Mouse (Mus musculus) embryonic facial prominence, embryonic 10.5 days (tissue): Measurements from ENCODE around the gene Ndufb4. TPM values are rescaled to one million over a fixed set of nuclear protein-coding genes. Genes with fewer than 3 reads are reported as not detected.

Experiments
- DNase-seq: peaks from one replicate; pipeline ENCODE4 v3.0.0-alpha.2; 2017; ENCODE audit warnings: low spot score
- H3K27ac ChIP-seq: fragments of 300-500 bp; sonication (generic); replicated peaks from 2 replicates; pipeline ENCODE4 v1.5.1; 2016; ENCODE audit warnings: mild to moderate bottlenecking
- H3K27me3 ChIP-seq: fragments of 300-500 bp; sonication (generic); replicated peaks from 2 replicates; pipeline ENCODE4 v1.6.1; 2016; ENCODE audit warnings: low read depth, mild to moderate bottlenecking; ENCODE audit not compliant: poor library complexity, severe bottlenecking
- H3K36me3 ChIP-seq: fragments of 300-500 bp; sonication (generic); replicated peaks from 2 replicates; pipeline ENCODE4 v1.6.1; 2016; ENCODE audit warnings: mild to moderate bottlenecking, moderate library complexity
- H3K4me1 ChIP-seq: fragments of 300-500 bp; sonication (generic); 2 replicates; pipeline ENCODE4 v1.6.1; 2016
- H3K4me3 ChIP-seq: fragments of 300-500 bp; sonication (generic); 2 replicates; pipeline ENCODE4 v1.5.1; 2016; ENCODE audit warnings: mild to moderate bottlenecking, moderate library complexity
- H3K9me3 ChIP-seq: fragments of 300-500 bp; sonication (generic); 2 replicates; pipeline ENCODE4 v1.6.1; 2016; ENCODE audit warnings: mild to moderate bottlenecking
- WGBS: fragments of 180-500 bp; shearing (Covaris S2); methylation state at CpG from one replicate; pipeline ENCODE4 v1.1.7; 2016; 5-methylcytosine and 5-hydroxymethylcytosine counted together
- polyA plus RNA-seq: library from polyadenylated mRNA; unstranded; fragments of >200 nt; fragmentation: Nextera tagmentation; extraction: Ambion mirVana; gene quantifications from 2 replicates; pipeline ENCODE4 v1.2.1, GENCODE M21; 2016

Ndufb4 gene
- polyA plus RNA-seq, 1 experiment from 2014 or later: 38.1 TPM

GRCm38 (mm10) chr16:37622403-37622802 is 31.9 kb downstream of the Ndufb4 start:
- no peaks in the 10 kb centered on the region for H3K9me3 ChIP-seq
- no peaks in the 10 kb centered on the region for H3K36me3 ChIP-seq
- no peak for DNase-seq
- no peak overlapping the region for H3K4me3 ChIP-seq
- 84% methylated on average over 3 of the region's 3 CpGs for WGBS
- H3K4me1 ChIP-seq: peaks cover 5% of the 10 kb centered on the region
- H3K27ac ChIP-seq: no peak overlapping the region
- no peaks in the 10 kb centered on the region for H3K27me3 ChIP-seq

DNA sequence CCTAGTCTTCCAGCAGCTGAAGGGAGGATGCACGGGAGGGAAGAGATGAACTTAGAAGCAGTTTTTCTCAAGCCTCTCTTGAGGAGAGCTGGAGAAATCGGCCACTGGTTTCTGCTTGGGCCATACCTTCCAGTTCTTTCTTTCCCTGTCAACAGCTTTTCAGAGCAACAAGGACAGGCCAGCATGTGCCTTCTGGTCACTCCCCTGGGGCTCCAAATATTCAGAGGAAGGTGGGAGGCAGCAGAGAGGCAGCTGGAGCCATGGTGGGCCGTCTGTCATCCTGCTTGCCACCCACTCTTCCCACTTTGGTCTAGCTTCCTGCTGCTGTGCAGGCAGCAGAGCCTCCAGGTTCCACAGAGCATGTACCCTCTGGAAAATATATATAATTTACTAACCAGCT is 36.6 kb downstream of the Ndufb4 start:
- H3K4me1 ChIP-seq: peaks cover 6% of the 10 kb centered on the region
- WGBS: 43% methylated on average over 3 of the region's 3 CpGs
- DNase-seq: no peak

GRCm38 (mm10) chr16:37616104-37616503 is 38.1 kb downstream of the Ndufb4 start:
- 80% methylated on average over 8 of the region's 8 CpGs for whole genome bisulfite sequencing
- Histone ChIP-seq H3K4me1 (peaks cover 6% of the 10 kb centered on the region), H3K9me3 (no peaks in the 10 kb centered on the region), H3K36me3 (no peaks in the 10 kb centered on the region), H3K27me3 (no peaks in the 10 kb centered on the region), H3K27ac (no peak overlapping the region), H3K4me3 (no peak overlapping the region)
- no peak for DNase-seq

More for the DNA sequence above, 36.6 kb downstream of the Ndufb4 start:
- H3K4me3 ChIP-seq: no peak overlapping the region
- H3K27ac ChIP-seq: 0 out of 2 replicates have a peak overlapping the region, but pooled peaks have one; percentile 24
- H3K9me3 ChIP-seq: no peaks in the 10 kb centered on the region
- H3K36me3 ChIP-seq: no peaks in the 10 kb centered on the region
- H3K27me3 ChIP-seq: no peaks in the 10 kb centered on the region

DNA sequence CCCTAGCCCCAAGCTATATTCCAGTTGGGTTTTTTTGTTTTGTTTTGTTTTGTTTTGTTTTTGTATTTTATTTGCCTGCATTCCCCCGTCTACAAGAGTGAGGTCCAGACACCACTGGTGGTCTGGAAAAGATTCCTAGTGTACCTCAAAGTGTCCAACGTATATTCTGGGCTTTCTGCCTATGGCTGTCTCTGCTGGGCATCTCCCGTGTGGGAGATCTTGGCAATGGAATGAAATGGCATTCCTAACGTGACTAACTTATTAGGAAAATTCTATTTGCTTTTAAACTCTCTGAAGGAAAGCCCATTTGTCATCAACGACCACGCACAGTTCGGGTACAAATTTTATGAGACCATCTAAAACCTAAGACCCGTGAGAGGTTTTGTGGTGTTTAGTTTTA is 38.8 kb downstream of the Ndufb4 start:
- H3K36me3 ChIP-seq: no peaks in the 10 kb centered on the region
- no peak for DNase-seq
- WGBS: 86% methylated on average over 8 of the region's 8 CpGs
- H3K27ac ChIP-seq: no peak overlapping the region
- no peaks in the 10 kb centered on the region for H3K9me3 ChIP-seq
- no peak overlapping the region for H3K4me3 ChIP-seq
- peaks cover 6% of the 10 kb centered on the region for H3K4me1 ChIP-seq
- no peaks in the 10 kb centered on the region for H3K27me3 ChIP-seq

- H3K36me3 ChIP-seq: no peaks in the 10 kb centered on the region
- DNase-seq: no peak
- whole genome bisulfite sequencing: 92% methylated on average over 9 of the region's 9 CpGs
- H3K9me3 ChIP-seq: no peaks in the 10 kb centered on the region
- H3K4me3 ChIP-seq: no peak overlapping the region
- H3K4me1 ChIP-seq: peaks cover 9% of the 10 kb centered on the region
- no peaks in the 10 kb centered on the region for H3K27me3 ChIP-seq
- H3K27ac ChIP-seq: no peak overlapping the region
Observed at GRCm38 (mm10) chr16:37614540-37614939, 39.7 kb downstream of the Ndufb4 start.

DNA sequence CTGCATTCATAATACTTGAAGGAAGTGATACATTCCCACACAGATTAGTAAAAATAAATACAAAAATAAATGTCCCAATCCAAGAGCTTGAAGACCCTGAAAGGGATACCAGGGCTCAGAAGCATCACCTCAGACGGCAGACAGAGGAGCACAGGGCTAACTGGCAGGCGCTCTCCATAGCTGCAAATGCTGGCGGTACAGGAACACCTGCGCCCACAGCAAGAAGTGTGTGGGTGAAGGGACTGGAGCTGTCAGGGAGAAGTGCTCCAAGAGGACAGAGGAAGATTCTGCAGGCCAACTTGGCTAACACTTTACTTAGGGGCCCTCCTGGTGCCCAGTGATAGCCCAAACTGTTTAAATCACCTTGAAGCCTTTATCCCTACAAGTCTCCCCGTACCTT is 42.2 kb downstream of the Ndufb4 start:
- no peak overlapping the region for H3K4me3 ChIP-seq
- DNase-seq: no peak
- H3K27me3 ChIP-seq: no peaks in the 10 kb centered on the region
- H3K27ac ChIP-seq: no peak overlapping the region
- no peaks in the 10 kb centered on the region for H3K36me3 ChIP-seq
- WGBS: 88% methylated on average over 5 of the region's 5 CpGs
- no peaks in the 10 kb centered on the region for H3K9me3 ChIP-seq
- H3K4me1 ChIP-seq: peaks cover 3% of the 10 kb centered on the region; the same call in 1 of the 2 replicates

DNA sequence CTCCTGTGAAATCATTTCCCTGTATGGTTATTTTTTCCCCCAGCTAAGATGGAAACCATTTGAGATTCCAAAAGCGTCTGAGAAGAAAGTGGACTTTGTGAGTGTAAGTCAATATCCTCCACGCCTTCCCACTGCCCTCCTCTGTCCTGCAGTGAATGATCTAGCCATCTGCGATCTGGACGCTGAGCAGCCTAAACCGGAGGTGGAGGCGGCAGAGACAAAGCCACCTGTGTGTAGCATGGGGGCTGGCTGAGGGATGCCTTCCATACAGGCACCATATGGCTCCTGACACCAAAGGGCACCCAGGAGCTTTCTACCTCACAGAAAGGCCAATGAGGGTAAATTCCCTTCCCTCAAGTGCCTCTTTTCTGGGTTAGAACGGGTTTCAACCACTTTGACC is 43.2 kb downstream of the Ndufb4 start:
- Histone ChIP-seq H3K36me3 (no peaks in the 10 kb centered on the region), H3K4me3 (no peak overlapping the region), H3K9me3 (no peaks in the 10 kb centered on the region), H3K4me1 (peaks cover 3% of the 10 kb centered on the region; the same call in 1 of the 2 replicates), H3K27ac (no peak overlapping the region), H3K27me3 (no peaks in the 10 kb centered on the region)
- 64% methylated on average over 7 of the region's 7 CpGs for WGBS
- peak; percentile 39 for DNase-seq

DNA sequence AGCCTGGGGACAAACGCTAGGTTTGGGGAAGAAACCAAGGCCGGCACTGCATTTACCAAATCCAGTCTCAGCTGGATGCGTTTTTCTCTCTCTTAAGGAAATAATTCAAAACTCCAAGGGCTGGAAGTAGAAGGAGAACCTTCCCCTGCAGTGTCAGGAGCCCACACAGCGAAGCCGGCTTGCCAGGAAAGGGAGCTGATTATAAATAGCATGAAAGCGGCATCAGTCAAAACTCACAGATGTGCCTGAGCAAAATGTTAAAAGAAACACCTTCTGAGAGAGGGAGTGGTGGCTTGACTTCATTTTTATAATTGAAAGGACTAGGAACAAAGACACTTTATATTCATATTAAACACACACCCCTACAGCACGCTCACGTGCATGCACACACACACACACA is 43.9 kb downstream of the Ndufb4 start:
- H3K36me3 ChIP-seq: no peaks in the 10 kb centered on the region
- 87% methylated on average over 8 of the region's 8 CpGs for WGBS
- no peak overlapping the region for H3K27ac ChIP-seq

GRCm38 (mm10) chr16:37604243-37604642 is 50.0 kb downstream of the Ndufb4 start:
- Histone ChIP-seq H3K27ac (no peak overlapping the region), H3K4me3 (no peak overlapping the region), H3K27me3 (no peaks in the 10 kb centered on the region), H3K9me3 (no peaks in the 10 kb centered on the region), H3K4me1 (no peaks in the 10 kb centered on the region), H3K36me3 (no peaks in the 10 kb centered on the region)
- WGBS: 93% methylated on average over 6 of the region's 6 CpGs
- no peak for DNase-seq

More for the DNA sequence above, 43.9 kb downstream of the Ndufb4 start:
- peaks cover 3% of the 10 kb centered on the region; the same call in 1 of the 2 replicates for H3K4me1 ChIP-seq
- H3K9me3 ChIP-seq: no peaks in the 10 kb centered on the region
- no peak overlapping the region for H3K4me3 ChIP-seq
- H3K27me3 ChIP-seq: no peaks in the 10 kb centered on the region
- no peak for DNase-seq

DNA sequence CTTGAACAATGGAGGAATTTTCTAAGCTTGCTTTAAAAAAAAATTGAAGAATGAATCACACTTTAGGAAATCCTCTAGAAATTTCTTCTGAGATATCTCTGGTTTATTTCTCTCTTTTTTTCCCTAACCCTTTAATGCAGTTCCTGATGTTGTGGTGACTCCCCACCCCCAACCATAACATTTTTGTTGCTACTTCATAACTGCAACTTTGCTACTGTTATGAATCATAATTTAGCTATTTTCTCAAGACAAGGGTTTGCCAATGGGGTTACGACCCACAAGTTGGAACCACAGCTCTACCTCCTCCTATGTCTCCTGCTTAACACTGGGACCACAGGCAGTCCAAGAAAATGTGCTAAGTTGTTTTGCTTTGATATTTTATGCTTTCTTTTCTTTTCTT is 50.8 kb downstream of the Ndufb4 start:
- H3K36me3 ChIP-seq: no peaks in the 10 kb centered on the region
- DNase-seq: no peak
- H3K9me3 ChIP-seq: no peaks in the 10 kb centered on the region
- no peaks in the 10 kb centered on the region for H3K27me3 ChIP-seq
- no peaks in the 10 kb centered on the region for H3K4me1 ChIP-seq
- H3K27ac ChIP-seq: no peak overlapping the region
- no peak overlapping the region for H3K4me3 ChIP-seq
- WGBS: 95% methylated on average over 1 of the region's 1 CpGs

- WGBS: 79% methylated on average over 3 of the region's 3 CpGs
- H3K36me3 ChIP-seq: no peaks in the 10 kb centered on the region
Observed at GRCm38 (mm10) chr16:37599326-37599725, 54.9 kb downstream of the Ndufb4 start.

DNA sequence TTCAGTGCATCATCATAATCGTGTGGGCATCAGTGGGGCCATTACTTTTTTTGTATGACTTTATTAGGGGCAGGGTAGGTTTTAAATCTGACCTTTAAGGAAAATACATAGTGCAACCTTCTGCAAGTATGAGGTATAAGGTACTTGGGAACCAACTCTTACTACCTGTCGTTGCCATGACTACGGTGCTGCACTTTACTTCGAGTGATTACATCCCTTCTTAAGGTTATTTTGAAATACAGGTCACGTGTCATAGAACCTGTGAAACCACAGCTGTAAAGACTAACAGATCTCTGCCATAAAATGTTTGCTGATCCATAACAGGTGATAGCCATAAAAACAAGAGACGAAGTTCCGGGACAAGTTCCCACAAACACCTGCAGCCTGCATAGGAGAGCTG is 55.8 kb downstream of the Ndufb4 start:
- Histone ChIP-seq H3K4me3 (no peak overlapping the region), H3K4me1 (no peaks in the 10 kb centered on the region), H3K36me3 (no peaks in the 10 kb centered on the region), H3K27ac (no peak overlapping the region), H3K27me3 (no peaks in the 10 kb centered on the region), H3K9me3 (no peaks in the 10 kb centered on the region)
- WGBS: 93% methylated on average over 7 of the region's 7 CpGs
- no peak for DNase-seq

More at GRCm38 (mm10) chr16:37599326-37599725, 54.9 kb downstream of the Ndufb4 start:
- Histone ChIP-seq H3K4me3 (no peak overlapping the region), H3K27ac (no peak overlapping the region), H3K4me1 (no peaks in the 10 kb centered on the region), H3K9me3 (no peaks in the 10 kb centered on the region), H3K27me3 (no peaks in the 10 kb centered on the region)
- no peak for DNase-seq

- Histone ChIP-seq H3K27me3 (no peaks in the 10 kb centered on the region), H3K27ac (no peak overlapping the region), H3K9me3 (no peaks in the 10 kb centered on the region), H3K36me3 (no peaks in the 10 kb centered on the region), H3K4me3 (no peak overlapping the region), H3K4me1 (no peaks in the 10 kb centered on the region)
- no peak for DNase-seq
- WGBS: 82% methylated on average over 5 of the region's 5 CpGs
Observed at GRCm38 (mm10) chr16:37597412-37597811, 56.8 kb downstream of the Ndufb4 start.
